Mouse (Mus musculus) heart, postnatal 0 days (tissue): Measurements from ENCODE around the gene Tcp10a.
"Not testable (repeated sequence)": the region's sequence is repeated elsewhere in the genome, so short reads cannot be mapped to it uniquely, and the experiment has no call there.

Experiments used
- CTCF ChIP-seq: IDR thresholded peaks from 2 replicates; pipeline ENCODE4 v1.5.1; 2016; ENCODE audit warnings: antibody characterized with exemption, control low read depth, low read depth
- EP300 ChIP-seq: IDR thresholded peaks from 2 replicates; pipeline ENCODE4 v1.6.1; 2016; ENCODE audit warnings: antibody characterized with exemption, low read depth

- not testable (repeated sequence) for TF ChIP-seq EP300, CTCF
Observed at GRCm38 (mm10) chr17:7388958-7389356, 64.5 kb downstream of the Tcp10a start.
